Mouse (Mus musculus): ENCODE results near the gene Eif3f. TPM values are rescaled to one million over a fixed set of nuclear protein-coding genes. Genes with fewer than 3 reads are reported as not detected.

Gene Eif3f
- total and polyA plus RNA-seq, 2 experiments from 2014 or later, result 80.6 to 120 TPM

DNA sequence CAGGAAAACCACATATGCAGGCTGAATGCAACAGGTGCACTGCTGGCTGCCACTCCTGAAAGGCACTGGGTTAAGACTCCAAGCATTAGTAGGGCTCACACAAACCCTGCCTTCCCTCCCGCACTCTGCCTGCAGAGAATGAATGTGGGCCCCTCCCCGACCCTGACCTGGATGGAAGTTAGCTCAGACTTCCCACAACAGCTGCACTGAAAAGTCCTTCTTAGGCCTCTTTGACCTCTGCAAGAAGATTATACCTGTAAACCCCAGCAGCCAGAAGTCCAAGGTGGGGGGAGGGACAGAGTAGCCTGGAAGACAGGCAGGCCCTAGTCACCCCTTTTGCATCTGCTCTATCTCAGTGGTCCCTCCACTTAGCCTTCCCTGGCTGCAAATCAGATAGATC is 15.1 kb downstream of the Eif3f start:
- TF ChIP-seq CTCF (IDR thresholded peaks at IDR 0.05; ENCODE audit: low read depth), result no peak
- no peak overlapping the region for H3K4me2 ChIP-seq (ENCODE audit: low read depth)
- 44% methylated on average over 2 of the region's 2 CpGs for WGBS
- H3K36me3 ChIP-seq (ENCODE audit: insufficient read depth), result peaks cover 10% of the 10 kb centered on the region
- H3K4me1 ChIP-seq (ENCODE audit: insufficient read depth), result no peaks in the 10 kb centered on the region
- ATAC-seq (no peak), DNase-seq (no peak)
- H3K27ac ChIP-seq (ENCODE audit: low read depth, low read length), result no peak overlapping the region
- no peak overlapping the region for H3K4me3 ChIP-seq (ENCODE audit: low read depth, low read length)
- H3K27me3 ChIP-seq (ENCODE audit: insufficient read depth, low read length), result peaks cover 11% of the 10 kb centered on the region; the same call in 1 of the 2 replicates
- H3K9ac ChIP-seq, result no peak overlapping the region
- H3K9me3 ChIP-seq (ENCODE audit: low read length), result no peaks in the 10 kb centered on the region

DNA sequence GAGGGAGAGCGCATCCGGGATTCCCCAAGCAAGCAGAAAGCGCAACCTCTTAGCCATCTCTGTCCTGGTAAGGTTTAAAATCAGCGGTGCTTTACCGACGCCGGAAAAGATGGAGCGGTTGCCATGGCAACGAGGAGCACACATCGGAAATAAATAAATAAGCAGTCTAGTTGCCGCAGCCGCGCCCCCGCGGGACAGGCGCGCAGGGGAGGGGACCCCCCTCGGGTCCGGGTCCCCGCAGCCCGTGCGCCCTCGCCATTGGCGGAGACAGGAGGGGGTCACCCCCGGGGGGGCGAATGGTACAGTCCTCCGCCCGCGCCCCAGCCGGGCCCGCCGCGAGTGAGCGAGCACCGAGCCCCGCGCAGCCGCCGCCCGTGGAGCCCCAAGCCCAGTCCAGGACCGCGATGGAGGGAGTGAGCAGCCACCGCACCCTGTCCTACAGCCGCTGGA is 16.1 kb downstream of the Eif3f start, which contains the start of gene Tub:
Tub (plus strand) TSS at position 27 of the 450 bp plus-strand sequence.
- H3K9me3 ChIP-seq (ENCODE audit: low read length), result no peaks in the 10 kb centered on the region
- no peak for TF ChIP-seq CTCF (IDR thresholded peaks at IDR 0.05; ENCODE audit: low read depth)
- H3K36me3 ChIP-seq (ENCODE audit: insufficient read depth), result peaks cover 9% of the 10 kb centered on the region
- H3K4me1 ChIP-seq (ENCODE audit: insufficient read depth), result no peaks in the 10 kb centered on the region
- peak; percentile 94 for DNase-seq
- peak within 1 kb of the TSS; percentile 76 for H3K9ac ChIP-seq
- ATAC-seq, result peak; percentile 87
- H3K4me2 ChIP-seq (ENCODE audit: low read depth), result peak within 1 kb of the TSS; percentile 84
- H3K27ac ChIP-seq (ENCODE audit: low read depth, low read length), result peak within 1 kb of the TSS; percentile 90
- peak within 1 kb of the TSS; percentile 65 for H3K4me3 ChIP-seq (ENCODE audit: low read depth, low read length)
- 3% methylated on average over 42 of the region's 44 CpGs for WGBS
- peaks cover 11% of the 10 kb centered on the region; the same call in 1 of the 2 replicates for H3K27me3 ChIP-seq (ENCODE audit: insufficient read depth, low read length)

DNA sequence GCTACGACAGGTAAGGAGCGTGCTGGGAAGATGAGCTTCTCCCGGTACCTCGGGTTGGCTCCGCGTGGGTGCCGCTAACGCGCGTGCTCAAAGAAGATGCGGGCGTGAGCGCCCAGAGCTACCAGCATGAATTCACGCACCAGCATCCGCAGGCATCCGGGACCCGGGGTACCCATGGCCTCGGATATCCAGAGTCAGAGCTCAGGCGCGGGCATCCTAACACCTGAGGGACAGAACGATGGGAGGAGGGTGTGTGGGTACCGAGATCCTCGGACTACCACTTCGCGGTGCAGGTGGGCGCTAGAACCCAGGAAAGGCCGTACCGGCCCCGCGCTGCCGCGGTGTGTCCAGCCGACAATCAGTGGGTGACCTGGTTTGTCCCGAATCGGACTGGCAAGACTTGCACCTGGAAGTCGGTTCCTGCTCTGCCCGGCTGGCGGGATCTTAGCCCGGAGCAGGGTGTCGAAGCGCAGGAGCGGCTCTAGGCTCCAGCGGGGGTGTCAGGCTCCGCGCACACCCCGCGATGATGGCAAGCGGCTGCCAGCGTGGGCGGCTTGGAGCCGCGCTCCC is 16.6 kb downstream of the Eif3f start:
- WGBS, result under 1% methylated on average over 52 of the region's 52 CpGs

DNA sequence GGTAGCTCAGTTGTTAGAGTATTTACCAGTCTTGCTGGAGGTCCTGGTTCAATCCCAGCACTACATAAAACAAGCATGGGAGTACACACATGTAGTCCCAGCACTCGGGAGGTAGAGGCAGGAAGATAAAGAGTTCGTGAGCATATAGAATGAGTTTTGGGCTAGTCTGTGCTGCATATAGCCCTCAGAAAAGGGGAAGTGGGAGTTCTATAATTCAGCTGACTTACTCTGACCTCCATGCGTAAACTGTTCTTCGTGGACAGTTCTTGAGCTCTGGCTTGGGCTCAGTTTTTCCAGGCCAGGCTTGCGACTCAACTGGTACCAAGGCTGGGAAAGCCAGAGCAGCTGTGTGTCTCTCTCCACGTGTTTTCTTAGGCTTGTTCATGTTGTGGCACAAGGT is 18.6 kb downstream of the Eif3f start:
- Histone ChIP-seq H3K4me2 (ENCODE audit: low read depth) (no peak overlapping the region), H3K9me3 (ENCODE audit: low read length) (no peaks in the 10 kb centered on the region), H3K4me3 (ENCODE audit: low read depth, low read length) (no peak overlapping the region), H3K36me3 (ENCODE audit: insufficient read depth) (no peaks in the 10 kb centered on the region), H3K9ac (no peak overlapping the region), H3K27me3 (ENCODE audit: insufficient read depth, low read length) (peaks cover 11% of the 10 kb centered on the region; the same call in 1 of the 2 replicates), H3K4me1 (ENCODE audit: insufficient read depth) (no peaks in the 10 kb centered on the region), H3K27ac (ENCODE audit: low read depth, low read length) (no peak overlapping the region)
- ATAC-seq (no peak), DNase-seq (no peak)
- 83% methylated on average over 6 of the region's 6 CpGs for WGBS
- TF ChIP-seq CTCF (IDR thresholded peaks at IDR 0.05; ENCODE audit: low read depth), result no peak

More for the DNA sequence above, 16.6 kb downstream of the Eif3f start:
- H3K4me3 ChIP-seq (ENCODE audit: low read depth, low read length), result peak overlapping the region; percentile 65
- H3K36me3 ChIP-seq (ENCODE audit: insufficient read depth), result peaks cover 4% of the 10 kb centered on the region; the same call in 1 of the 2 replicates
- peaks cover 11% of the 10 kb centered on the region; the same call in 1 of the 2 replicates for H3K27me3 ChIP-seq (ENCODE audit: insufficient read depth, low read length)
- peak overlapping the region; percentile 76 for H3K9ac ChIP-seq
- ATAC-seq (peak; percentile 81), DNase-seq (peak; percentile 85)
- no peak for TF ChIP-seq CTCF (IDR thresholded peaks at IDR 0.05; ENCODE audit: low read depth)
- H3K4me1 ChIP-seq (ENCODE audit: insufficient read depth), result no peaks in the 10 kb centered on the region
- H3K4me2 ChIP-seq (ENCODE audit: low read depth), result peak overlapping the region; percentile 84
- H3K27ac ChIP-seq (ENCODE audit: low read depth, low read length), result peak overlapping the region; percentile 90
- no peaks in the 10 kb centered on the region for H3K9me3 ChIP-seq (ENCODE audit: low read length)

DNA sequence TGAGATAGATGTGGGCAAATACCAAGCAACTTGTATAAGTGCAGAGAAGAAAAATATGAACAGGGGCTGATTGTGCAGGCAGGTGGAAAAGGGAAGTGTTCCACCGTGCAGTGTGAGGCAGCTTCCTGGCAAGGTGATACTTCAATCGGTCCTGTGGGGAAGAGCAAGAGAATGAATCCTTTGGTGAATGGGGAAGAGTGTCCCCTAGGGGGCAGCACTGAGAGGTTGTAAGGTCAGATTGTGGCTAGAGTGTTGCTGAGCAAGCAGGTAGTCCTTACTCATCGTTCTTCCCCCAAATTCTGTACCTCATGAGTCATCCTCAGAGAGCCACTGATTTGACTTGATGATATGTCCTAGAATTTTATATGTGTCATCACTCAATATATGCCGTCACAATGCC is 20.0 kb downstream of the Eif3f start:
- no peak overlapping the region for H3K4me3 ChIP-seq (ENCODE audit: low read depth, low read length)
- H3K27ac ChIP-seq (ENCODE audit: low read depth, low read length), result no peak overlapping the region
- no peak overlapping the region for H3K4me2 ChIP-seq (ENCODE audit: low read depth)
- no peaks in the 10 kb centered on the region for H3K4me1 ChIP-seq (ENCODE audit: insufficient read depth)
- TF ChIP-seq CTCF (IDR thresholded peaks at IDR 0.05; ENCODE audit: low read depth), result peak; percentile 62
- H3K36me3 ChIP-seq (ENCODE audit: insufficient read depth), result no peaks in the 10 kb centered on the region
- H3K9ac ChIP-seq, result no peak overlapping the region
- peaks cover 11% of the 10 kb centered on the region; the same call in 1 of the 2 replicates for H3K27me3 ChIP-seq (ENCODE audit: insufficient read depth, low read length)
- ATAC-seq (no peak), DNase-seq (no peak)
- 55% methylated on average over 4 of the region's 4 CpGs for WGBS
- no peaks in the 10 kb centered on the region for H3K9me3 ChIP-seq (ENCODE audit: low read length)

DNA sequence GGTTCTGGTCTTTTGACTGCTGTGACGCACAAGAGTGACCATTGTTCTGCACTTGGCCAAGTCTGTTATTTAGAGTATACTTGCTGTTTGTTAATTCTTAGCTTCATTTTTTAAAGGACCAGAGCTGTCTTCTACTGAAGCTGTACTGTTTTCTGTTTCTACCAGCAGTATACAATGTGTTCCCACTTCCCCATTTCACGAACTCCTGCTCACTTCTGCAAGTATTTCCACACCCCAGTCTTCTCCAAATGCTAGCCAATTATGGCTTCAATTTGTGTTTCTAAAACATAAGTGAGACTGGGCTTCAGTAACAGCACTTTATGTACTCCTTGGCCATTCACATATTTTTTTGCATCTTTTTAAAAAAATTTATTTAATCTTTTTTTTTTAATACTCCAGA is 23.5 kb downstream of the Eif3f start:
- no peaks in the 10 kb centered on the region for H3K9me3 ChIP-seq (ENCODE audit: low read length)
- ATAC-seq (no peak), DNase-seq (no peak)
- H3K9ac ChIP-seq, result no peak overlapping the region
- H3K4me3 ChIP-seq (ENCODE audit: low read depth, low read length), result no peak overlapping the region
- H3K36me3 ChIP-seq (ENCODE audit: insufficient read depth), result no peaks in the 10 kb centered on the region
- 70% methylated on average over 2 of the region's 2 CpGs for WGBS
- no peaks in the 10 kb centered on the region for H3K27me3 ChIP-seq (ENCODE audit: insufficient read depth, low read length)
- H3K4me2 ChIP-seq (ENCODE audit: low read depth), result no peak overlapping the region
- TF ChIP-seq CTCF (IDR thresholded peaks at IDR 0.05; ENCODE audit: low read depth), result no peak
- no peak overlapping the region for H3K27ac ChIP-seq (ENCODE audit: low read depth, low read length)
- no peaks in the 10 kb centered on the region for H3K4me1 ChIP-seq (ENCODE audit: insufficient read depth)

DNA sequence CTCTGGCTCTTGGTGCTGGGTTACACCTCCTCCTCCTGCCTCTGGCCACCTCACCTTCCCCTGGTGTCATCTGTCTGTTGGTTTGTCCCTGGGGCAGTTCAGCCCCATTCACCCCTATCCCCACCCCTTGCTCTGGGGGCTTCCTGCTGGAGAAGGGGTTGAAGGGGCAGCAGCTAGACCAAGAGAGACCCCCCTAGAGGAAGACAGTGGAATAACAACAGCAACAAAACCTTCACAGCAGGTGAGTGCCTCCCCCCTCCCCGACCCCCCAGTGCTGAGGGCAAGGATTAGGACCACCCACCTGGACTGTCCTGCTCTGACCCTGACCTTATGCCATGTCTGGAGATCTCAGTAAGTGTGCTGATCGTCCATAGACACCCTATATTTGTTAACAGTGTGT is 31.8 kb downstream of the Eif3f start:
- H3K4me3 ChIP-seq (ENCODE audit: low read depth, low read length), result no peak overlapping the region
- no peak overlapping the region for H3K9ac ChIP-seq
- H3K4me1 ChIP-seq (ENCODE audit: insufficient read depth), result no peaks in the 10 kb centered on the region
- H3K4me2 ChIP-seq (ENCODE audit: low read depth), result no peak overlapping the region
- TF ChIP-seq CTCF (IDR thresholded peaks at IDR 0.05; ENCODE audit: low read depth), result peak; percentile 33
- WGBS, result 20% methylated on average over 2 of the region's 2 CpGs
- no peak overlapping the region for H3K27ac ChIP-seq (ENCODE audit: low read depth, low read length)
- no peaks in the 10 kb centered on the region for H3K27me3 ChIP-seq (ENCODE audit: insufficient read depth, low read length)
- no peaks in the 10 kb centered on the region for H3K36me3 ChIP-seq (ENCODE audit: insufficient read depth)
- no peaks in the 10 kb centered on the region for H3K9me3 ChIP-seq (ENCODE audit: low read length)
- DNase-seq (no peak), ATAC-seq (no peak)

All from forebrain, postnatal 0 days (tissue).